Mouse (Mus musculus): ENCODE data around the gene Axin2.

The Axin2 gene

GRCm38 (mm10) chr11:108928096-108928495 is 7.9 kb downstream of the Axin2 start:
- in situ Hi-C loops (cut with MboI, MseI) = no loop called here

- in situ Hi-C loops (cut with MboI, MseI) = no loop called here
Measured at GRCm38 (mm10) chr11:108928752-108929151, 8.6 kb downstream of the Axin2 start.

GRCm38 (mm10) chr11:108929176-108929575 is 9.0 kb downstream of the Axin2 start:
- in situ Hi-C loops (cut with MboI, MseI) = no loop called here

- in situ Hi-C loops (cut with MboI, MseI) = no loop called here
Measured at GRCm38 (mm10) chr11:108929700-108930099, 9.6 kb downstream of the Axin2 start.

GRCm38 (mm10) chr11:108930612-108931011 is 10.5 kb downstream of the Axin2 start:
- in situ Hi-C loops (cut with MboI, MseI) = no loop called here

- in situ Hi-C loops (cut with MboI, MseI) = no loop called here
Measured at GRCm38 (mm10) chr11:108933835-108934234, 13.7 kb downstream of the Axin2 start.

- in situ Hi-C loops (cut with MboI, MseI) = no loop called here
Measured at GRCm38 (mm10) chr11:108935128-108935868, 15.1 kb downstream of the Axin2 start.

- in situ Hi-C loops (cut with MboI, MseI) = no loop called here
Measured at GRCm38 (mm10) chr11:108936016-108936792, 16.1 kb downstream of the Axin2 start.

- in situ Hi-C loops (cut with MboI, MseI) = no loop called here
Measured at GRCm38 (mm10) chr11:108940655-108941412, 20.7 kb downstream of the Axin2 start.

- in situ Hi-C loops (cut with MboI, MseI) = no loop called here
Measured at GRCm38 (mm10) chr11:108941836-108942235, 21.7 kb downstream of the Axin2 start.

- in situ Hi-C loops (cut with MboI, MseI) = no loop called here
Measured at GRCm38 (mm10) chr11:108943741-108944140, 23.6 kb downstream of the Axin2 start.

- in situ Hi-C loops (cut with MboI, MseI) = no loop called here
Measured at GRCm38 (mm10) chr11:108945666-108946065, 25.5 kb downstream of the Axin2 start.

- in situ Hi-C loops (cut with MboI, MseI) = no loop called here
Measured at GRCm38 (mm10) chr11:108947425-108948184, 27.5 kb downstream of the Axin2 start.

GRCm38 (mm10) chr11:108948501-108948900 is 28.4 kb downstream of the Axin2 start:
- in situ Hi-C loops (cut with MboI, MseI) = no loop called here

- in situ Hi-C loops (cut with MboI, MseI) = no loop called here
Measured at GRCm38 (mm10) chr11:108948931-108949330, 28.8 kb downstream of the Axin2 start.

GRCm38 (mm10) chr11:108952343-108952742 is 32.2 kb downstream of the Axin2 start:
- in situ Hi-C loops (cut with MboI, MseI) = no loop called here

- in situ Hi-C loops (cut with MboI, MseI) = no loop called here
Measured at GRCm38 (mm10) chr11:108955943-108956342, 35.8 kb downstream of the Axin2 start.

GRCm38 (mm10) chr11:108958349-108958748 is 38.2 kb downstream of the Axin2 start:
- in situ Hi-C loops (cut with MboI, MseI) = no loop called here

- in situ Hi-C loops (cut with MboI, MseI) = no loop called here
Measured at GRCm38 (mm10) chr11:108959196-108959595, 39.0 kb downstream of the Axin2 start.

GRCm38 (mm10) chr11:108961651-108962065 is 41.5 kb downstream of the Axin2 start:
- in situ Hi-C loops (cut with MboI, MseI) = no loop called here

GRCm38 (mm10) chr11:108963476-108964232 is 43.5 kb downstream of the Axin2 start:
- in situ Hi-C loops (cut with MboI, MseI) = no loop called here
